Mouse (Mus musculus) bone marrow, adult 2 months (tissue): Measurements from ENCODE around the gene Pard3b.

ENCODE experiments used
- CTCF ChIP-seq: fragments of 200-500 bp; IDR thresholded peaks from 2 replicates; pipeline ENCODE4 v1.5.1; 2011; ENCODE audit warnings: low read length, control low read depth; ENCODE audit not compliant: control insufficient read depth, insufficient read depth
- POLR2A ChIP-seq: fragments of 200-500 bp; IDR thresholded peaks from 2 replicates; pipeline ENCODE4 v1.6.1; 2011; ENCODE audit warnings: low read depth, mild to moderate bottlenecking, control low read depth, low read length, borderline replicate concordance; ENCODE audit not compliant: control insufficient read depth

DNA sequence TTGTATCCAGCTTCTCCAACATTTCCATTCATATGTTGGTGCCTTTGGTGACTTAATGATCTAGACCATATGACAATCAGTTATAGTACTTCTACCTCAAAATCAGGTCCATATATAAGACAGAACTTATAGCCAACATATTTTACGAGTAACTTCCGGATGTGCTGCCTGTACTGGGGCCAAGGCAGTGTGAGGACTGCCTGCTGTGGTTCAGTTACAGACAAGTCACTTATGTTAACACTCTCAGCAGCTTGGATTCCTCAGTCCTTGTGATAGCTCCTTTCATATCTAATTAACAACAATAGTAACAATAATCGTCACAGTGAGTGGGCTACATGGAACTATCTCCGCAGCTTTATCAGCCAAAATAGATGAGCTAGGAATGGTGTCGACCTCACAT, 959.9 kb downstream of the Pard3b start:
- TF ChIP-seq CTCF (no peak), POLR2A (no peak)
